Mouse (Mus musculus): ENCODE data around the gene Toporsl. TPM values are rescaled to one million over a fixed set of nuclear protein-coding genes. Genes with fewer than 3 reads are reported as not detected.

The Toporsl gene
- polyA plus RNA-seq (2012; rRNA removed) = not detected in 2 replicates

GRCm38 (mm10) chr4:52595927-52596326, at the start of gene Toporsl:
Gene Toporsl (plus strand): TSS chr4:52596274.

Other genes starting within 250 kb of the Toporsl start
- 12.4 and 15.0 TPM in 2 replicates for gene Smc2, start 157.0 kb upstream of the Toporsl start, polyA plus RNA-seq (2012; rRNA removed)
- gene Vma21-ps, start 99.0 kb upstream of the Toporsl start, polyA plus RNA-seq (2012; rRNA removed) = 2.1 and 4.0 TPM in 2 replicates
- not detected in 2 replicates for gene Olfr275, start 218.3 kb downstream of the Toporsl start, polyA plus RNA-seq (2012; rRNA removed)

Data from central nervous system, embryonic 14 days (tissue).